Mouse (Mus musculus): ENCODE data around the gene Sdr9c7.
"Not testable (repeated sequence)": the region's sequence is repeated elsewhere in the genome, so short reads cannot be mapped to it uniquely, and the experiment has no call there.

Sdr9c7 gene

GRCm38 (mm10) chr10:127906138-127906537 is 7.8 kb downstream of the Sdr9c7 start:
- in situ Hi-C loops (cut with MboI, MseI) = no loop called here

DNA sequence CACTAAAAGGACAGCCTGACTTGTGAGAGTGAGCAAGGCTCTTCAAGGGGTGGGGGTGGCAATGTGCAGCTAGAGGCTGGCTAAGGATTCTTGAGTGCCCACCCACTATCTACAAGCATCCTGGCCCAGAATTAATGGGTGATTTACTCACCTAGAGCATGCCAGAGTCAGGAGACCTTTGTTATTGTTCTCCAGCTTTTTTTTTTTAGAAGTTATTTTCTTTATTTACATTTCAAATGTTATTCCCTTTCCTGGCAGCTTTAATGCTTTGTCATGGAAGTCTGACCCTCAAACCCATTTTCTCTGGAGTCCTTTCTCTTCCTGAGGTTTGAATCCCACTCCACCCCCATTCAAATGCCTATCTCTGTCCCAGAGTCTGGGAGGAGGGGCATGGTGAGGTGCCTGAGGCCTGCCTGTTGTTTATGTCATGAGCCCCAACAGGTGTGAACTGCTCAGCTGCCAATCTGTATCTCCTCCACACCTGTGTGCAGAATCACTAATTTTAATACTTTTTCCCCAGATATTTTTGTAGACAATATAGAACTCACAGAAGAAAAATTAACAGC is 9.2 kb downstream of the Sdr9c7 start:
- in situ Hi-C loops (cut with MboI, MseI) = no loop called here

- in situ Hi-C loops (cut with MboI, MseI) = no loop called here
These were observed 17.3 kb downstream of the Sdr9c7 start for GRCm38 (mm10) chr10:127915578-127915977.

DNA sequence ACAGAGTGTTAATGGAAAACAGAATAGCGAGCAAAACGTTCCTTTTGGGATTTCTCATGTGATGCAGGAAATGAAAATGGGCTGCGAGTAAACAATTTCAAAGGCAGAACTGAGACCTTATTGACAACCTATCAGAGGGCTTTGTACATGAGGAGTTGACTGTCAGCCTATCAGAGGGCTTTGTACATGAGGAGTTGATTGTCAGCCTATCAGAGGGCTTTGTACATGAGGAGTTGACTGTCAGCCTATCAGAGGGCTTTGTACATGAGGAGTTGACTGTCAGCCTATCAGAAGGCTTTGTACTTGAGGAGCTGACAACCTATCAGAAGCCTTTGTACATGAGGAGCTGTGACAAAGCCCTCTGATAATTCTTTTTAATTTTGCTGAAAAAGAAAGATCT is 18.9 kb downstream of the Sdr9c7 start:
- in situ Hi-C loops (cut with MboI, MseI) = not testable (repeated sequence)

DNA sequence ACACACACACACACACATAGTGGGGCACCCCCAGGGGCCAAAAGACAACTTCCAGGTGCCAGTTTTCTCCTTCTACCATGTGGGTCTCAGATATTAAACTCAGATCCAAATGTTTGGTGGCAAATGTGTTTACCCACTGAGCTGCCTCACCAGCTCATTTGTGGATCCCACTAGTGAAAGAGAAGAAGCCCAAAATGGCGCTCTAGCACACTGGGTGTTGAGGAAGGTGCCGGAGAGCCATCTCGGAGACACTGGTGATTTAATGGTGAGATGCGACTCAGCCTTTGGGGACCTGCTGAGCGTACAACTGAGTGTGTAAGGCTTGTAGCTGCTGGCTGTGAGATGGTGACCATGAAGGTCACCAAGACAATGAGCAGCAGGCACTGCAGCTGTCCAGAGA is 19.3 kb downstream of the Sdr9c7 start:
- in situ Hi-C loops (cut with MboI, MseI) = no loop called here

GRCm38 (mm10) chr10:127922241-127922640 is 23.9 kb downstream of the Sdr9c7 start:
- in situ Hi-C loops (cut with MboI, MseI) = no loop called here

DNA sequence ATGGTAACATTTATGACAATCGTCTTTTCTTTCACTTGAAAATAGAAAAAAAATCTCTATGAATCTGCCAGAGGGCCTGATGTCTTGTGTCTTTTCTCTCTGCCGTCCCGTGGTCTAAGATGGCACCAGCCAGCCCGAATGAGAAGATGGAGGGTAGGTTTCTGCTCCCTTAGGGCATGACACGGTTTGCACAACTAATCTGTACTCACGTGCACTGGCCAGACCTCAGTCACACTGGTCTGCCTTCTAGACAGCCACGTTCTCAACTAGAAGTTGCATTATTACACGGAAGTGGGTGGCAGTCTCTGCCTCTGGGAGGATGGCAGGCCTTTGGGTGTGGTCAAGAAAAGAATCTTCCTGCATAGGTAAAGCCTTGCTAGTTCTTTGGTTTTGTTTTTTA is 24.7 kb downstream of the Sdr9c7 start:
- in situ Hi-C loops (cut with MboI, MseI) = no loop called here

GRCm38 (mm10) chr10:127924597-127925378 is 26.5 kb downstream of the Sdr9c7 start:
- in situ Hi-C loops (cut with MboI, MseI) = no loop called here

DNA sequence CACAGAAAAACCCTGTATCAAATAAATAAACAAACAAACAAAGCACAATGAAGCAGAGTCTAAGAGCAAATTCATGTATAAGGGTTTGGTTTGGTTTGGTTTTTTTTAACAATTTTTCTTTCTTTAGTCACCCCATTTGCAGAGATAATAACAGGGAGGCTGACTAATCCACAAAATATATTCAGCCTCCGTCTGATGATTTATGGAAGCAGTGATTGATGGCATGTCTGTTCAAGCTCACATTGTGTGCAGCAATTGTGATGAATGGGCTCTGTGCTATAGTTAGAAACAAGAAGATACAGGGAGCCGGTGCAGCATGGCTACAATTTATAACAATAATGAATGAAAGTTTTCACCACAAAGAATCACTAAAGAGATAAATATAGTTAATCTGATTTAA is 29.4 kb downstream of the Sdr9c7 start:
- in situ Hi-C loops (cut with MboI, MseI) = no loop called here

GRCm38 (mm10) chr10:127932290-127932926 is 34.1 kb downstream of the Sdr9c7 start:
- in situ Hi-C loops (cut with MboI, MseI) = no loop called here

GRCm38 (mm10) chr10:127936271-127936670 is 38.0 kb downstream of the Sdr9c7 start:
- in situ Hi-C loops (cut with MboI, MseI) = loop anchor here (5.0 kb wide), 1 partner anchor 99 kb away; no protein-coding TSS in a partner anchor

DNA sequence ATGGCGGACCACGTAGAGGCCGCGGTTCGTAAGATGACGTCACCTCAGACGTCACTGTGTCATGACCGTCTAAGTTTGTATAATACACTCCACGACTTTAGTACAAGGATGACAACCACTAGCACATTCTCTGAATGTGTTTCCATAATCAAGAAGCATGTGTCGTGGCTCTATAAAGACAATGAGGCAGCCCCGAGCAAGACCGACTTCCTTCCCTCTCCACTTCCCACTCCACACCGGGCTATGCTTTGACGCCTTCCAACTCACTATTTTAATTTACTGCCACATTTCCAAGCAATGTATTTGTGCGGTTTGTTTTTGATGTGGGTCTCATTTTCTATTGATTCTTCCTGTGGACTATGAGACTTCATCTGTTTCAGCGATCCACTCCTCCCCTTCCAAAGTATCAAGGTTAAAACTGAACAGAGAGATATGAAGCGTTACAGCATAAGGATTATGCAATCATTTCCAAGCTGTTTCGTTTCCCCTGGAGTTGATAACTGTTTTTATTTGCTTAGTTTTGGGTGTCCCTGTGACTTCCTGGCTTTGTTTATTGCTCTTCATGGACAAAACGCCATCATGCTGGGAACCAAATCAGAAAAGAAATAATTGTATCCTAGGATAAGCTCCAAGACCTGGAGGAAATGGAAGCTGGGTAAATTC is 38.6 kb downstream of the Sdr9c7 start:
- in situ Hi-C loops (cut with MboI, MseI) = loop anchor here (5.0 kb wide), 1 partner anchor 100 kb away; no protein-coding TSS in a partner anchor

DNA sequence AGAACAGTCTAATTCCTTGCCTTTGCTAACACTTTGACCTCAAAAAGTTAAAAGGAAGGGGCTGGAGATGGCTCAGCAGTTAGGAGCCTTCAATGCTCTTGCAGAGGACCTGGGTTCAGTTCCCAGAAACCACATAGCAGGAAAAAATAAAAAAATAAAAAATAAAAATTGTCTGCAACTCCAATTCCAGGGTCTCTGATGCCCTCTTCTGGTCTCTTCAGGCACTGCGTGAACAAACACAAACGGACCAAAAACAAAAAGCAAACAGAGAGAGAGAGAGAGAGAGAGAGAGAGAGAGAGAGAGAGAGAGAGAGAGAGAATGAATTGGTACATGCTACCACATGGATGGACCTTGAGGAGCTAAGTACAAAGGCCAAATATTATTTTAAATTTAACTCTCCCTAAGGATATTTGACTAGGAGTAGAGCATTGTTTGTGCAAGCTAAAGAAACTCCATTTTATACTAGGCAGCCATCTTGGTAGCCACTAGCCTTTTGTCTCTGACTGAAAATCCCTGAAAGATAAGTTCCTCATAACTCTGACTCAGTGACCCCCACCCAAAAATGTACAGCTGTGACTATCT is 39.2 kb downstream of the Sdr9c7 start:
- in situ Hi-C loops (cut with MboI, MseI) = loop anchor here (5.0 kb wide), 1 partner anchor 100 kb away; no protein-coding TSS in a partner anchor

DNA sequence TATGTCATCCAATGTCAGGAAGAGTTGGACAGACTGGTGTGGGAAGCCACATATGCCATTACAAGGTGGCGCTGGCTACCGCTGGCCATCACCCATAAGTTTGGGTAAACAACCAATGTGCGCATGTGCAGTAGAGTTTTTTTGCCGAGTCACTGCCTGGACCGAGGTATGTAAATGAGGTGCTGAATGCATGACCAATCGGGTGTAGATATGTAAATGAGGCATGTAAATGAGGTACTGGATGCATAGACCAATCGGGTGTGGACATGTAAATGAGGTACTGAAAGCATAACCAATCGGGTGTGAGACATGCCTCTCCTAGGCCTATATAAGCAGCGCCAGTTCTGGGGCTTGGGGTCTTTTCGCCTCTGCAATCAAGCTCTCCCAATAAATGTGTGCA is 41.3 kb downstream of the Sdr9c7 start:
- in situ Hi-C loops (cut with MboI, MseI) = loop anchor here (5.0 kb wide), 1 partner anchor 102 kb away; no protein-coding TSS in a partner anchor

DNA sequence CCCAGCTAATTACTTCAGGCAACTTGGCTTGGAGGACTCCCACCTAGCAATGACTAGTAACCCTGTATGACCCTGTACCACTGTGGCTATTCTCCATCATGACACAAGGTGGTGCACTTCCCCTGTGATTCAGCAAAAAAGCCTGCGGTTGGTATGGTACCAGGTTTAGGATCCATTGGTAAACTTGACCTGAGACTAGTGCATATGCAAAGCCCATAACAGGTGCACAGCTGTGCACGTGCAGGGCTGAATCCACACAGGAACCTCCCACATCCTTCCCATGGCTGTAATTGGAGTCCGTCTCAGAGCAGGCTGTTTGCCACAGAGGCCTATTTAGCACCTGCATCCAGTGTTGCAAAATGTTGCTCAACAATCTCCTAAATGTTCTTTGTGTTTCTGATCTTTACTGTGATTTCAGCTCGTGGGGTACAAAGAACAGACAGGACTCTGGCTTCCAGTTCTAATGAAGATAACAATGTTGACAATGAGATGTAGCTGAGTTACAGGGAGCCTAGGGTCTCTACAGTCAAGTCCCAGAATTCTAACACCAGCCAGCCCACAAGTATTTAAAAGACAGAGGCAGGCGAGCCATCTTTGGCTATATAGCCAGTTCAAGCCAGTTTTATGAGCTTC is 47.2 kb downstream of the Sdr9c7 start:
- in situ Hi-C loops (cut with MboI, MseI) = no loop called here

- in situ Hi-C loops (cut with MboI, MseI) = no loop called here
These were observed 51.3 kb downstream of the Sdr9c7 start for GRCm38 (mm10) chr10:127949596-127950130.

DNA sequence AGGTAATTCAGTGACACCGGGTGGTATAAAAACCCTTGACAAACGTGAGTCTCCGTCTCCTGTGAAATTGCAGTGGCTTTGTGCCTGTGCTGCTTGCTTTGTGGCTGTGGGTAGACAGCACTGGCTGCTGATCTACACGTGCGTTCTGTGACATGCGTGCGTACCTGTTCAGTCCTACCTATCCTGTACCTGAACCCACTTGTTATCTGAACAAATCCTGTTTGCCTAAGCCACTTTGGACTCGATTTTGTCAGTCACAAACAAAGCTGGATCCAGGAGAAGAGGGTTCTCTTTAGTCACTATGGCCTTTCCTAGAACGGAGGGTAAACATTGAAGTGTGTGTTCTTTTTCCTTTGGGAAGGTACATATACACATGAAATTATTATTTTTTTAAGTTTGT is 53.1 kb downstream of the Sdr9c7 start:
- in situ Hi-C loops (cut with MboI, MseI) = no loop called here

DNA sequence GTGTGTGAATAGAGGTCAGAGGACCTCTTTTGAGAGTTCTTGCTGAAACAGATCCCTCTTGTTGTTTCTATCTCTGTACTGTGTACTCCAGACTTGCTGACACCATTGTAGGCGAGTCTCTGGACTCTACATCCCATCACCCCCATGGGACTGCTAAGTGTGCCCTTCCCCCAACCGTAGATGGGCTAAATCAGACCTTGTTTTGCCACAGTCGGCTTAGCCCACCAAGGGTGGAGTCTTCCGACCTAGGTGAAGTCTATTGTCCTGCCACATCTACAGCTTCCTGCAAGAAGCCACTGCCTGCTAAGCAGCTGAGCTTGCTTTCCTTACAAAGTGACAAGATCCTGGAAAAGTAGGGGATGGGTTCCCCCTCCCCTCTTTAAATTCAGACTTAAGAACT is 53.5 kb downstream of the Sdr9c7 start:
- in situ Hi-C loops (cut with MboI, MseI) = no loop called here

- in situ Hi-C loops (cut with MboI, MseI) = no loop called here
These were observed 56.7 kb downstream of the Sdr9c7 start for GRCm38 (mm10) chr10:127955034-127955433.

DNA sequence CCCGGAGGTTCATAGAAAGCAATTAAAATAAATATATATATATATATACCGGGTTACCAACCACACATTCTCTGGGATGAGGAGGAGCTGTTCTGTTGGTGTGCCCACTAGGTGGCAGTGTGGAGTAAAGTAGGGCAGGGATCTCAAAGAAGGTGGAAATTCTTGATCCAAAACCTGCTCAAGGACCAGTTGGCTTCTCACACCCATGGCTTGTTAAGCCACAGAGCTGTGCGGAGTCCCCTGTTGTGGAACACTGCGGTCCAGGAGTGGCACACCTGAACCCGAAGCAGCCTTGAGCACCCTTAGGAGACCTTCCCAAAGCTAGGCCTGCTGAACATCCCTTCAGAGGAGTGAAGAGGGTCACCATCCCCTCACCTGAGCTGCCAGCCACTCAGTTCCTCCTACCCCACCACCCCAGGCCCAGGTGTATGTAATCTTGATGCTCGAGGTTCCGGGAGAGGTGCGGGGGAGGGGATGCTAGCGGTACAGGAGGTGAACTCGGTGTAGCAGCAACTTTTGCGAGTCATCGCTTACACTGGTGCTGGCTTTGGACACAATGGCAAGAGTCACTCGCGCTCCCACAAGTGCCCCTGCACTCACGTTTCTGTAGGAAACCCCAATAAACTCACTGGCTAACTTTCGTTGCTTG is 58.0 kb downstream of the Sdr9c7 start:
- in situ Hi-C loops (cut with MboI, MseI) = no loop called here

All from T-helper 2 cell (primary cell).